Mouse (Mus musculus): ENCODE data around the gene Ganc. TPM values are rescaled to one million over a fixed set of nuclear protein-coding genes. Genes with fewer than 3 reads are reported as not detected.
A peak's percentile ranks its signal among the peaks of the same experiment; 100 is the strongest.

The Ganc gene
- polyA plus RNA-seq, 1 experiment = 11.3 TPM

DNA sequence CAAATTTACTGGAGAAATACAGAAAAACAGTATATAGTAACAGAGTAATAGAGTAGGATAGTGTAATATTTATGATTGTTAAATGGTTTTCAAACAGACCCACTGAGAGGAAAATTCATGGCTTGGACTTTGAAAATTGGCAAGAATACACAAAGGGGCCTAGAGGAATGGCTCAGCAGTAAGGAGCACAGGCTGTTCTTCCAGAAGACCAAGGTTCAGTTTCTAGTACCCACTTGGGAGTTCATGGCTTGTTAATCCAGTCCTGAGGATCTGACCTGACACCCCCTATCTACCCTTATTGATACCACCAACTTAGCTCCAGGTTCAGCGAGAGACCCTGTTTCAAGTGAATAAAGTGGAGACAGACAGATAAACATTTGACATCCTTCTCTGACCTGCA lies 5.7 kb upstream of the Ganc start:
- TF ChIP-seq CTCF (IDR thresholded peaks at IDR 0.05; ENCODE audit: extremely low read depth, insufficient read depth, low read length) = no peak
- TF ChIP-seq POLR2A (IDR thresholded peaks at IDR 0.05; ENCODE audit: extremely low read depth, insufficient read depth, low read length) = no peak
- peaks cover 4% of the 10 kb centered on the region for H3K4me1 ChIP-seq (ENCODE audit: control insufficient read depth, insufficient read depth, low read length)

DNA sequence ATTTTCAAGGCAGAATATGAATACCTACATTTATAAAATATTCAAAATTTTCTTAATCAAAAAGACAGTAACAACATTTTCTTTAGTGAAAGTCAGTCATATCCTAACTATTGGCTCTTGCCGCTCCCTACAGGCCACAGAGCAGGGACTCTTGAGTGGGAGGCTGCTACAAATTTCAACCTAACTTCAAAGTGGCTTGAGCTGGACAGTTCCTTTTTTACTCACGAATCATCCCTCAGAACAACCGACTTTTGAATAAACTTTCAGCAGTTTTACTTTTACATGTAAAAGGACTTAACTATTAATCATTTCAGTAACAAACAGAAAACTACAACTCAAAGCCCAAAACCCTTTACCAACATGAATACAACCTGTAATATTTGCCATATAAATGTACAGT lies 883 bp upstream of the Ganc start:
- no peak for TF ChIP-seq POLR2A (IDR thresholded peaks at IDR 0.05; ENCODE audit: extremely low read depth, insufficient read depth, low read length)
- no peak for TF ChIP-seq CTCF (IDR thresholded peaks at IDR 0.05; ENCODE audit: extremely low read depth, insufficient read depth, low read length)
- Histone ChIP-seq H3K4me1 (ENCODE audit: control insufficient read depth, insufficient read depth, low read length) (peaks cover 6% of the 10 kb centered on the region), H3K27ac (ENCODE audit: insufficient read depth, low read length) (no peak overlapping the region), H3K4me3 (ENCODE audit: insufficient read depth, low read length) (peak overlapping the region; percentile 75; the same call in 1 of the 2 replicates)

More for the DNA sequence above, 5.7 kb upstream of the Ganc start:
- Histone ChIP-seq H3K27ac (ENCODE audit: insufficient read depth, low read length) (no peak overlapping the region), H3K4me3 (ENCODE audit: insufficient read depth, low read length) (no peak overlapping the region)

DNA sequence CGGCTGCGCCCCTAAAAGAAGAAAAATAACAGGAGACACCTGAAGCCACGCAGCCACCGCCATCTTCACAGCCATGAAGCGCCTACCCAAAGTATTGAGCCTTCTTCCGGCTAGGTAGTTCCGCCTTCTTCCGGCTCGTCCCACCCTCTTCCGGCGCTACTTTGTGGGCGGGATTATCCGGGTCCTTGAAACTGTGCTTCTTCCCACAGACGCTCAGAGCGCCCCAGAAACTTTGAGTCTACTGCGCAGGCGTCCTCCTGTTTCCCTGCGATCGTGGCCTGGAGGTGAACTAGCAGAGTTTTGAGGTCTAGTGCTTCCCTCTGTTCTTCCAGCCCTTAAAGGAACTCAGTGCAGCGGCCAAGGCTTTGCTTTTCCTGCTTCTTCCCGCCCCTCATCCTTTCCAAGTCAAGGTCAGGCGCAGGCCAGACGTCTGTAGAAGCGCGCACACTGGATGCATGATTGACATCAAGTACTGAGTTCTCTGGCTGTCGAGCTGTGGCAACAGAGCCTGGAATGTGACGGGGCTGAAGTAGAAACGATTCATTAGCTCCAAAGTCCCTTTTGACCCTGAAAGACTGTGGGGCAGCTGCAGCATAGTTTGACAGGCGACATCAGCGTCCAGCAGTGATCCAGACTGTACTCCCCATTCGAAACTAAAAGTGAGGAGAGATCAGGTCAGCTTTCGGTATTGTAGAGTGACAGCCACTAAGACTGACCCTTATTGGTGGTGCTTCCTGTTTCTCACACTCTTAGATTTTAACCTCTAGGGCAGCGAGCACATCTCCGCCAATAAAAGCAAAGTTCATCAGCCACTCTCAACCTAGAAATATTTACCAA lies 508 bp downstream of the Ganc start, which contains the start of gene Tmem87a:
Gene Tmem87a (minus strand): TSS at position 128 of the 837 bp plus-strand sequence.
- Histone ChIP-seq H3K4me1 (ENCODE audit: control insufficient read depth, insufficient read depth, low read length) (peaks cover 6% of the 10 kb centered on the region), H3K27ac (ENCODE audit: insufficient read depth, low read length) (peak within 1 kb of the TSS; percentile 92), H3K4me3 (ENCODE audit: insufficient read depth, low read length) (peak within 1 kb of the TSS; percentile 75)
- TF ChIP-seq CTCF (IDR thresholded peaks at IDR 0.05; ENCODE audit: extremely low read depth, insufficient read depth, low read length) = no peak
- TF ChIP-seq POLR2A (IDR thresholded peaks at IDR 0.05; ENCODE audit: extremely low read depth, insufficient read depth, low read length) = peak; percentile 93

DNA sequence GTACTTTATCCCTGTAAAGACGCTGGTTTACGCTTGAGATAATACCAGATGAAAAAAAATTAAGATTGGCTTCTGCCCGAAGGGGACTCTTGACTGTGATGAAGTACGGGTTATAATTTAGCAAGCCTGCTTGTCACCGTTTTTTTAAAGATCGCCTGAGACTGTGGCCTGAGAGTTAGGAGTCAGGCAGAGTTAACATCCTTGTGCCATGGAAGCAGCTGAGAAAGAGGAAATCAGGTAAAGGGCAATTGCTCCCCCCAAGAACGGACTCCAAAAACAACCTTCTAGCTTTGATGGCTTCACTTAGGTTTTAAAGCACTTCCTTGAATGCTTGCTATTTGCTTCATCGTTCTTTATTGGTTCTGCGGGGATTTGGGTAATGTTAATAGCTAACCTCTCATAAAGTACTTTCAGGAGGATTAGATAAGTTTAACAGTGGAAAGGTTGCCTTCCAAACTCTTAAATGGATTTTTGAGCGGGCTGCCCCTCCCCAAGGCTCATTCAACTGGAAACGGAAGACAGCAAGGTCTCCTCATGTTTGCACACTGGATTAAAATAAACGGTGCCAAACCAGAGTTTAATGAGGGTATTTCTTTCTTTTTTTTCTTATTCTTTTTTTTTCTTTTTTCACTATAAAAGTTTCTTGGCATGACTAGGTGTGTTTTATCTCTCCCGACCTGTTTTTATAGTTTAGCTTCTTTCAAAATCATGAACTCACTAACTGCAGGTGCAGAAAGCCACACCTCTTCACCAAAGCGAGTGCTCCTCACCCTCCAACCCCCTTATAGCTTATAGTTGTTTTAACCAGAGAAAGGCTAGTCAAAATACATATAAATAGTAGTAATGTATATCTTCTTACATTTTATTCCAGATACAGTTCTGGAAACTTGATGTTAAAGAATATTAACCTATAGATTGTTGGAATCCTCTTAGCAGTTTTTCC lies 1.4 kb downstream of the Ganc start:
- peak overlapping the region; percentile 92 for H3K27ac ChIP-seq (ENCODE audit: insufficient read depth, low read length)
- H3K4me3 ChIP-seq (ENCODE audit: insufficient read depth, low read length) = peak overlapping the region; percentile 75
- TF ChIP-seq POLR2A (IDR thresholded peaks at IDR 0.05; ENCODE audit: extremely low read depth, insufficient read depth, low read length) (no peak), CTCF (IDR thresholded peaks at IDR 0.05; ENCODE audit: extremely low read depth, insufficient read depth, low read length) (no peak)
- peaks cover 6% of the 10 kb centered on the region for H3K4me1 ChIP-seq (ENCODE audit: control insufficient read depth, insufficient read depth, low read length)

DNA sequence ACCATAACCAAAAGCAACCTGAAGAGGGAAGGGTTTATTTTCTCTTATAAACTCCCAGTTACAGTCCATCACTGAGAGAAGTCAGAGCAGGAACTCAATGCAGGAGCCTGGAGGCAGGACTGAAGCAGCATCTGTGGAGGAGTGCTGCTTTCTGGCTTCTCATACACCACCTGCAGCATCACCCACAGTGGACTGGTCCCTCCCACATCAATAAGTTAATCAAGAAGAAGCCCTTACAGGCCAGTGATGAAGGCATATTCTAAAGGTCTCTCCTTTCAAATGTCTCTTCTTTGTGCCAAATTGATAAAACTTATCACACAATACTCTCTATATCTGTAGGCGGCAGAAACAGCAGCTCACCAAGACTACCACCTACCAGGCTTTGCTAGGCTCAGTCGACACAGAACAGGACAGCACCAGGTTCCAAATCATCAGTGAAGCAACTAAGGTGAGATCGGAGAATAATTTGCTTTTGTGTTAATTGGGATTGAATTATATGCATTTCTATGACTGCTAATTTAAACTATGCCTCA lies 7.5 kb downstream of the Ganc start:
- Histone ChIP-seq H3K4me1 (ENCODE audit: control insufficient read depth, insufficient read depth, low read length) (peaks cover 1% of the 10 kb centered on the region; the same call in 1 of the 2 replicates), H3K4me3 (ENCODE audit: insufficient read depth, low read length) (no peak overlapping the region), H3K27ac (ENCODE audit: insufficient read depth, low read length) (no peak overlapping the region)
- TF ChIP-seq CTCF (IDR thresholded peaks at IDR 0.05; ENCODE audit: extremely low read depth, insufficient read depth, low read length) (no peak), POLR2A (IDR thresholded peaks at IDR 0.05; ENCODE audit: extremely low read depth, insufficient read depth, low read length) (no peak)

DNA sequence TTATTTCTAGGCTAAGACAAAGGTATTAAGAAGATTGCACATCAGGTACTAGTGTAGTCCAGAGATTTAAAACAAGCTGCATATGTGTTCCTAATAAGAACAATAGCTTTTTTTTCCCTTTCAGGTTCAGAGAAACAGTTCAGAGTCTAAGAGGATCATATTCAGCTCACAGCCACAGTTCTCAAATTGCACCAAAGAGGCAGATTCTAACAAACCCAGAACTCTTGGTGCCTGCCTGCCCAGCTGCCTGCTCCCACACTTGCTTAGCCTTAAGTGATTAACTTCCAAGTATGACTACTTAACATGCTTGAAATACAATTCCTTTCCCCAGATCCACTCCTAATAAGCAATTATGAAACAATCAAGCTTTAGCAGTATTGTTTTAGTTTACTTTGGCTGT lies 10.4 kb downstream of the Ganc start:
- TF ChIP-seq POLR2A (IDR thresholded peaks at IDR 0.05; ENCODE audit: extremely low read depth, insufficient read depth, low read length) (no peak), CTCF (IDR thresholded peaks at IDR 0.05; ENCODE audit: extremely low read depth, insufficient read depth, low read length) (no peak)
- H3K27ac ChIP-seq (ENCODE audit: insufficient read depth, low read length) = no peak overlapping the region

DNA sequence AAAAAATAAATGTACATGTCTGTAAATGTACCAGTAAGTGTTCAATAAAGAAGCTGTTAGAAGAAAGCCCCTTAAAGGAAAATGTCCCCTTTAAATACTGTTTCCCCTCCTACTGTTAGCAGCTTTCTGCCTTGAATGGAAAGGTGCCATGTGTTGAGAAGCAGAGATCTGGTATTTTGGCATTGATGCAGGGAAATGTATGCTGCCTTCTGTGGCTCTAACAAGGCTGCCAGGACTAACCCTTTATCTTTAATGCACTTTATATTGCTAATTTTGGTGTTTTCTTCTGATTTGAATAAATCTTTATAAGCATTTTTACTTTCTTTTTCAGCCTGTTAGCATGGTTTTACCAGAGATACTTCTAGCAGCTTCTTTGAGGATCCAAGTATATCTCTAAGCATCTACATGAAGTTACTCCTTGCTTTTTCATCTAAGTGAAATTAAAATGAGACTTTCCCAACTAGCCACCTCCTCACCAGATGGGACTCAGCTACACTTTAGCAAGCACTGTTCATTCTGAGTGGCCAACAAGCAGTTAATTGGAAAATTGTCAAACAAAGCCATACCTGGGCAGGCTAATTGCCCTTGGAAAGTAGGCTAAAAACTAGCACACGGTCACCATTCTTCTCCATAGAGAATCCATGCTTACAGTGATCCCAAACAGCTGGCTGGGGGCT lies 11.2 kb downstream of the Ganc start:
- TF ChIP-seq CTCF (IDR thresholded peaks at IDR 0.05; ENCODE audit: extremely low read depth, insufficient read depth, low read length) = no peak
- no peak for TF ChIP-seq POLR2A (IDR thresholded peaks at IDR 0.05; ENCODE audit: extremely low read depth, insufficient read depth, low read length)
- no peak overlapping the region for H3K4me3 ChIP-seq (ENCODE audit: insufficient read depth, low read length)
- H3K27ac ChIP-seq (ENCODE audit: insufficient read depth, low read length) = no peak overlapping the region
- peaks cover 1% of the 10 kb centered on the region; the same call in 1 of the 2 replicates for H3K4me1 ChIP-seq (ENCODE audit: control insufficient read depth, insufficient read depth, low read length)

More for the DNA sequence above, 10.4 kb downstream of the Ganc start:
- H3K4me3 ChIP-seq (ENCODE audit: insufficient read depth, low read length) = no peak overlapping the region
- peaks cover 1% of the 10 kb centered on the region; the same call in 1 of the 2 replicates for H3K4me1 ChIP-seq (ENCODE audit: control insufficient read depth, insufficient read depth, low read length)

DNA sequence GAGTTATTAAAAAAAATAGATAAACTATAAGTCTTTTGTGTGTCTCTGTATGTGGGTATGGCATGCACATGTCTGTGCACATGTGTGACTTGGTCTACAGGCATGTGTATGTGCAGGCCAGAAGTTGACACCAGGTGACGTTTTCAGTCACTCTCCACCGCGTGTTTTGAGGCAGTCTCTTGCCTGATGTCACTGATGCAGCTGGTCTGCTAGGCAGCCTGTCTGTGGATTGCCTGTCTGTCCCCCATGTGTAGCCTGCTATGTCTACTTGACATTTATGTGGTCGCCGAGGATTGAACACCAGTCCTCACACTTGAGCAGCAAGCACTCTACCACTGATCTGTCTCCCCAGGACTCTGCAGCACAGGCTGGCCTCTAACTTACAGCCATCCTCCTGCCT lies 20.7 kb downstream of the Ganc start:
- Histone ChIP-seq H3K4me3 (ENCODE audit: insufficient read depth, low read length) (no peak overlapping the region), H3K27ac (ENCODE audit: insufficient read depth, low read length) (no peak overlapping the region), H3K4me1 (ENCODE audit: control insufficient read depth, insufficient read depth, low read length) (no peaks in the 10 kb centered on the region)
- TF ChIP-seq CTCF (IDR thresholded peaks at IDR 0.05; ENCODE audit: extremely low read depth, insufficient read depth, low read length) (no peak), POLR2A (IDR thresholded peaks at IDR 0.05; ENCODE audit: extremely low read depth, insufficient read depth, low read length) (no peak)

DNA sequence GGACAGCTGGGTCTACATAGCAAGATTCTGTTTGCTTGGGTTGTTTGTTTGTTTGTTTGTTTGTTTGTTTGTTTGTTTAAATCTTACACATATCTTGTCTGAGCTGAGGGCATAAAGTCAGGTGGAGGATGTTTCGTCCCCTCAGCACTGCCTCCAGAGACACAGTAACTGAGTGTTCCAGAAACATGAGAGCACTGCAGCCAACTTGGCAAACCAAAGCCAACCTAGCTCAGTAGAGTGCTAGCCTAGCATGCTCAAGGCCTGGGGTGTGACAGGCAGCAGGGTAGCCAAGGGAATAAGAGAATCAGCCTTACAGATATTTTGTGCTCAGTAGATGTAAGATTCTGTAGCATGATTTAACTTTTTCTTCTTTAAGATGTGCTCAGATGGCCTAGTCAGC lies 40.8 kb downstream of the Ganc start:
- H3K4me3 ChIP-seq (ENCODE audit: insufficient read depth, low read length) = no peak overlapping the region
- no peak for TF ChIP-seq POLR2A (IDR thresholded peaks at IDR 0.05; ENCODE audit: extremely low read depth, insufficient read depth, low read length)
- no peak for TF ChIP-seq CTCF (IDR thresholded peaks at IDR 0.05; ENCODE audit: extremely low read depth, insufficient read depth, low read length)
- no peak overlapping the region for H3K27ac ChIP-seq (ENCODE audit: insufficient read depth, low read length)
- no peaks in the 10 kb centered on the region for H3K4me1 ChIP-seq (ENCODE audit: control insufficient read depth, insufficient read depth, low read length)
